12 mouse cellular contexts compared by ENCODE assay signal in the genomic region with DNA sequence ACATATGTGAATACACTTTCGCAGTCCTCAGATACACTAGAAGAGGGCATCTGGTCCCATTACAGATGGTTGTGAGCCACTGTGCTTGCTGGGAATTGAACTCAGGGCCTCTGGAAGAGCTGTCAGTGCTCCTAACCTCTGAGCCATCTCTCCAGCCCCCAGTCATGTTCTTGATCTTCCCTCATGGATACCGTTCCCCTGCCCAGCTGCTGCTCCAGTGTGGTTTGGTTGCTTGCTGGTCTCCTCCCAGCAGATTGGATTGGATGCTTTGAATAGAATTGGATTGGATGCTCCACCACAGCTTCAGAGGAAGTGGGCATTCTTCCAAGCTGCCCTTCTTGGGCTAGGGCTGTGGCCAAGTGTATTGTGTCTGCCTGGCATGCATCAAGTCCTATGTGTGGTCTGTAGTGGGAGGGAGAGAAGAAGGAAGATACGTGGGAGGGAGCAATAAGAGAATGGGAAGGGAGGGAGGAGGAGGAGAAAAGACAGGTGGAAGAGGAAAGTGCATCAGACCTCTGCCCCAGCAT. TPM values are rescaled to one million over a fixed set of nuclear protein-coding genes. Genes with fewer than 3 reads are reported as not detected.
A peak's percentile ranks its signal among the peaks of the same experiment; 100 is the strongest.
DNase-seq lines count a peak whose midpoint lies in the region; ATAC-seq and TF ChIP-seq lines count a peak whose summit lies in the region.
"Had no signal": no experiment of that assay in that cellular context is flagged by ENCODE, and none has a peak within 500 bp of the region (broad histone marks: within the 10 kb centered on the region; RNA-seq: fewer than 3 reads in every experiment).

No protein-coding gene starts in this region.

- peak; percentile 45 for DNase-seq in cerebellum, adult 9-10 months
- peak; percentile 44 for DNase-seq in kidney, adult 2 months
- peak; percentile 62 for DNase-seq in MN1 (ENCODE audit: low spot score)
- peak; percentile 53 for DNase-seq in heart, postnatal 4 days
- DNase-seq in ovary, postnatal 10 days (ENCODE audit: low spot score) = no peak
- no peak for DNase-seq in spleen, postnatal 4 days (ENCODE audit: low spot score in 2 of 2)
- DNase-seq: gastrocnemius, postnatal 36 days; liver; thymus, adult 18-20 months had no signal

- no peaks in the 10 kb centered on the region for H3K36me3 ChIP-seq in kidney, adult 2 months (ENCODE audit: control insufficient read depth, insufficient read depth, low read length)
- H3K36me3 ChIP-seq in kidney, embryonic 15.5 days = no peaks in the 10 kb centered on the region
- H3K36me3 ChIP-seq: midbrain, embryonic 15.5 days had no signal

- no peak for TF ChIP-seq POLR2A in kidney, adult 2 months (IDR thresholded peaks at IDR 0.05; ENCODE audit: low read depth, low read length)

- H3K27me3 ChIP-seq in kidney, adult 2 months (replicated peaks; ENCODE audit: control insufficient read depth, insufficient read depth, low read length) = no peaks in the 10 kb centered on the region
- no peaks in the 10 kb centered on the region; the same call in 1 of the 2 replicates for H3K27me3 ChIP-seq in kidney, embryonic 15.5 days
- H3K27me3 ChIP-seq: midbrain, embryonic 15.5 days had no signal

- TF ChIP-seq CTCF in kidney, adult 2 months (conservative IDR thresholded peaks at IDR 0.05; ENCODE audit: insufficient read depth, insufficient read length, low read depth, low read length) = no peak

- H3K4me3 ChIP-seq in kidney, adult 2 months (ENCODE audit: insufficient read depth, low read depth, low read length) = no peak overlapping the region
- no peak overlapping the region for H3K4me3 ChIP-seq in kidney, embryonic 15.5 days (replicated peaks)
- H3K4me3 ChIP-seq: midbrain, embryonic 15.5 days had no signal

- H3K4me2 ChIP-seq in kidney, embryonic 15.5 days = no peak overlapping the region
- H3K4me2 ChIP-seq: midbrain, embryonic 15.5 days had no signal

- no peak overlapping the region for H3K27ac ChIP-seq in kidney, adult 2 months (ENCODE audit: insufficient read depth, low read depth, low read length)
- no peak overlapping the region for H3K27ac ChIP-seq in kidney, embryonic 15.5 days
- H3K27ac ChIP-seq: midbrain, embryonic 15.5 days had no signal

- 61% methylated on average over 3 of the region's 3 CpGs for WGBS in kidney, adult 2 months
- 72% methylated on average over 3 of the region's 3 CpGs for WGBS in kidney, embryonic 15.5 days

- no peaks in the 10 kb centered on the region for H3K9me3 ChIP-seq in kidney, embryonic 15.5 days (replicated peaks)
- H3K9me3 ChIP-seq: midbrain, embryonic 15.5 days had no signal

- no peak overlapping the region for H3K9ac ChIP-seq in kidney, embryonic 15.5 days
- H3K9ac ChIP-seq: midbrain, embryonic 15.5 days had no signal

- no peak; the same call in 1 of the 2 replicates for ATAC-seq in cerebellum, adult (ENCODE audit: insufficient number of reproducible peaks, low FRiP score, low TSS enrichment)
- ATAC-seq in kidney, embryonic 15.5 days (replicated peaks; ENCODE audit: low FRiP score) = no peak
- ATAC-seq: midbrain, embryonic 15.5 days had no signal

- peaks cover 3% of the 10 kb centered on the region for H3K4me1 ChIP-seq in kidney, adult 2 months (ENCODE audit: control insufficient read depth, insufficient read depth, low read length)
- H3K4me1 ChIP-seq in kidney, embryonic 15.5 days = peaks cover 14% of the 10 kb centered on the region

RNA-seq across cellular contexts. Expression of gene Med27, which starts 56.0 kb away (rescaled TPM):
- polyA plus RNA-seq in kidney, adult 2 months (2012; rRNA removed) = 25.9 and 31.4 TPM in 2 replicates
- polyA plus RNA-seq in kidney, embryonic 15.5 days (2015; fragmentation: Nextera tagmentation; extraction: Ambion mirVana) = 52.7 and 53.3 TPM in 2 replicates
- total RNA-seq in heart, postnatal 4 days (2021) = 10 to 100 TPM; 23.6 to 25.3 TPM

Comparison
In these comparisons a context has a peak if more than half of its experiments do, and no peak if none do; other contexts are left out.
1. DNase-seq: peak in cerebellum, adult 9-10 months (single experiment), kidney, adult 2 months (single experiment), MN1 (single experiment) and heart, postnatal 4 days (single experiment); none in ovary, postnatal 10 days (single experiment) and spleen, postnatal 4 days (0 of 2).